Mouse (Mus musculus): ENCODE results near the gene Raet1e. TPM values are rescaled to one million over a fixed set of nuclear protein-coding genes. Genes with fewer than 3 reads are reported as not detected.

Raet1e gene
- polyA plus RNA-seq (2012; rRNA removed) = 2.6 and 4.9 TPM in 2 replicates

GRCm38 (mm10) chr10:22158310-22158999 is at the start of gene Raet1e, which contains the start of gene H60b:
Raet1e (plus strand) TSS chr10:22158569.
H60b (plus strand) TSS chr10:22158586.

GRCm38 (mm10) chr10:22149073-22149690 is 9.2 kb upstream of the Raet1e start, which contains the start of gene E030030I06Rik:
E030030I06Rik (minus strand) TSS chr10:22149270.

DNA sequence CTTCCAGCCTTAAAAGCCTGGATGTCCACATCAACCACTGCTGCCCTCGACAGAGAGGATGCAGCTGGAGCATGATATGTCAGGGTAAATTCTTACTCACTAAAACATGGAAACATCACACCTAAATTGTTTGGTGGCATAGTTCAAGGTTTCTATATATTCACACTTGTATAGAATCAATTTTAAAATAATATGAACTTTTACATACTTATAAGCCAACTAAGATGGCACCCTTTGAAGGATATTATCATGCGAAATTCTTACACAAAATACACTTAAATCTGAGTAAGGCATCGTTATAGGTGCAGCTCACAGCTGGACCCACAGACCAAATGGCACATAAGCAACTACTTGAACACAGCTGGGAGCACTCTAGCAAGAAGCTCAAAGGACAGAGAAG is 201.9 kb downstream of the Raet1e start, which contains the start of gene Raet1d:
Gene Raet1d, plus strand, starts transcription at position 301 of the 400 bp plus-strand sequence.

Other genes starting within 250 kb of the Raet1e start
- not detected in 2 replicates for gene 4930444G20Rik, start 90.5 kb upstream of the Raet1e start, polyA plus RNA-seq (2012; rRNA removed)
- 11.4 and 11.7 TPM in 2 replicates for gene E030030I06Rik, start 9.3 kb upstream of the Raet1e start, polyA plus RNA-seq (2012; rRNA removed)
- gene H60b, start within 50 bp of the Raet1e start, polyA plus RNA-seq (2012; rRNA removed) = 0.10 TPM in 1 of 2 replicates, not detected in the other
- not detected in 2 replicates for gene Raet1d, start 202.0 kb downstream of the Raet1e start, polyA plus RNA-seq (2012; rRNA removed)